ENCODE assay signal across 14 mouse cellular contexts in genomic region chr11:66568386-66568791, GRCm38 (mm10). TPM values are rescaled to one million over a fixed set of nuclear protein-coding genes. Genes with fewer than 3 reads are reported as not detected.
A peak's percentile ranks its signal among the peaks of the same experiment; 100 is the strongest.
DNase-seq lines count a peak whose midpoint lies in the region; ATAC-seq and TF ChIP-seq lines count a peak whose summit lies in the region.
"Had no signal": no experiment of that assay in that cellular context is flagged by ENCODE, and none has a peak within 500 bp of the region (broad histone marks: within the 10 kb centered on the region; RNA-seq: fewer than 3 reads in every experiment).

No protein-coding gene starts in this region.

- H3K4me2 ChIP-seq in neural tube, embryonic 13.5 days, result no peak overlapping the region
- H3K4me2 ChIP-seq in hindbrain, postnatal 0 days (ENCODE audit: low read depth, low read length), result no peak overlapping the region
- H3K4me2 ChIP-seq: intestine, embryonic 15.5 days; limb, embryonic 13.5 days had no signal

- ATAC-seq in neural tube, embryonic 13.5 days (ENCODE audit: low read depth), result peak; percentile 56; the same call in 1 of the 2 replicates
- peak; percentile 87 for ATAC-seq in hindbrain, postnatal 0 days
- ATAC-seq in monocyte, adult 5-6 weeks (replicated peaks; ENCODE audit: insufficient number of reproducible peaks, low FRiP score, low TSS enrichment, poor library complexity, severe bottlenecking), result no peak
- ATAC-seq: intestine, embryonic 15.5 days; liver, postnatal 0 days had no signal

- H3K36me3 ChIP-seq in neural tube, embryonic 13.5 days, result no peaks in the 10 kb centered on the region
- no peaks in the 10 kb centered on the region for H3K36me3 ChIP-seq in hindbrain, postnatal 0 days (ENCODE audit: insufficient read depth, low read length)
- H3K36me3 ChIP-seq: intestine, embryonic 15.5 days; limb, embryonic 13.5 days had no signal

- no peak for TF ChIP-seq CTCF in hindbrain, postnatal 0 days (IDR thresholded peaks at IDR 0.05; ENCODE audit: low read depth)

- H3K27ac ChIP-seq in neural tube, embryonic 13.5 days (replicated peaks), result no peak overlapping the region
- H3K27ac ChIP-seq in hindbrain, postnatal 0 days, result no peak overlapping the region
- H3K27ac ChIP-seq: intestine, embryonic 15.5 days; limb, embryonic 13.5 days had no signal

- peak; percentile 33 to 53 for DNase-seq in cerebellum, postnatal 10 days
- no peak for DNase-seq in cerebellum, adult 9-11 months
- DNase-seq in neural tube, embryonic 10.5 days (ENCODE audit: extremely low spot score, low spot score), result no peak
- peak; percentile 73 for DNase-seq in hindbrain, postnatal 0 days (ENCODE audit: low spot score)
- no peak for DNase-seq in heart, postnatal 10 days
- DNase-seq in adrenal gland, adult 2 months, result no peak
- DNase-seq: adrenal gland, postnatal 10 days; layer of hippocampus, adult 9-11 months; liver, postnatal 0 days; lung, postnatal 4 days had no signal

- no peaks in the 10 kb centered on the region for H3K9me3 ChIP-seq in neural tube, embryonic 13.5 days
- no peaks in the 10 kb centered on the region for H3K9me3 ChIP-seq in hindbrain, postnatal 0 days (ENCODE audit: low read length)
- H3K9me3 ChIP-seq: intestine, embryonic 15.5 days; limb, embryonic 13.5 days had no signal

- H3K4me1 ChIP-seq in neural tube, embryonic 13.5 days (replicated peaks), result peaks cover 12% of the 10 kb centered on the region
- 0 out of 2 replicates have a peak, but pooled peaks cover 5% of the 10 kb centered on the region for H3K4me1 ChIP-seq in hindbrain, postnatal 0 days (ENCODE audit: insufficient read depth, low read length)
- H3K4me1 ChIP-seq: intestine, embryonic 15.5 days had no signal

- no peak overlapping the region for H3K4me3 ChIP-seq in neural tube, embryonic 13.5 days
- H3K4me3 ChIP-seq in hindbrain, postnatal 0 days (ENCODE audit: low read length), result no peak overlapping the region
- H3K4me3 ChIP-seq: intestine, embryonic 15.5 days; limb, embryonic 13.5 days had no signal

- 12% methylated on average over 4 of the region's 4 CpGs for WGBS in neural tube, embryonic 13.5 days
- WGBS in hindbrain, postnatal 0 days, result 12% methylated on average over 4 of the region's 4 CpGs

- intact Hi-C loops in heart, postnatal 10 days (cut with DNase I), result no loop called here

- no peak overlapping the region for H3K9ac ChIP-seq in neural tube, embryonic 13.5 days
- H3K9ac ChIP-seq in hindbrain, postnatal 0 days (replicated peaks; ENCODE audit: low read length), result no peak overlapping the region
- H3K9ac ChIP-seq: intestine, embryonic 15.5 days; limb, embryonic 13.5 days; liver, postnatal 0 days had no signal

- H3K27me3 ChIP-seq in neural tube, embryonic 13.5 days, result peaks cover 61% of the 10 kb centered on the region
- no peaks in the 10 kb centered on the region for H3K27me3 ChIP-seq in hindbrain, postnatal 0 days (ENCODE audit: insufficient read depth, low read length)

RNA-seq across cellular contexts. Expression of gene Shisa6, which starts 42.6 kb away (rescaled TPM):
- 3.7 and 4.8 TPM in 2 replicates for polyA plus RNA-seq in neural tube, embryonic 13.5 days (2015; fragmentation: Nextera tagmentation; extraction: Ambion mirVana)
- 12.6 and 17.8 TPM in 2 replicates for total RNA-seq in hindbrain, postnatal 0 days (2014; rRNA removed)
- polyA plus RNA-seq in hindbrain, postnatal 0 days (2015; fragmentation: Nextera tagmentation; extraction: Ambion mirVana), result 3.7 and 4.4 TPM in 2 replicates
- not detected in 3 replicates for total RNA-seq in monocyte, adult 5-6 weeks (2017)
- under 1 TPM; 0.15 to 0.38 TPM for total RNA-seq in heart, postnatal 10 days (2021)
- total RNA-seq in adrenal gland, adult 2 months (2021), result under 1 TPM; 0.63 to 0.97 TPM
- 0.10 and 0.30 TPM in 2 replicates for polyA plus RNA-seq in adrenal gland, adult 2 months (2012; rRNA removed)
- polyA plus RNA-seq: liver, postnatal 0 days had no signal

Comparison
In these comparisons a context has a peak if more than half of its experiments do, and no peak if none do; other contexts are left out.
1. DNase-seq: peak in cerebellum, postnatal 10 days (2 of 2) and hindbrain, postnatal 0 days (single experiment); none in cerebellum, adult 9-11 months (single experiment), neural tube, embryonic 10.5 days (single experiment), heart, postnatal 10 days (0 of 2) and adrenal gland, adult 2 months (single experiment).